Mouse (Mus musculus) MEL (cell line): ENCODE data around the gene Ate1. TPM values are rescaled to one million over a fixed set of nuclear protein-coding genes. Genes with fewer than 3 reads are reported as not detected.

ENCODE experiments used
- DNase-seq: peaks from one replicate; pipeline ENCODE4 v3.0.0; 2011; ENCODE audit warnings: low read depth, low spot score
- H3K27ac ChIP-seq: 2 replicates; pipeline ENCODE4 v1.5.1; 2012; ENCODE audit warnings: low read depth, mild to moderate bottlenecking, control low read depth, low read length, moderate library complexity; ENCODE audit not compliant: control insufficient read depth
- H3K27me3 ChIP-seq, 2 experiments: fragments of 150-350 bp in 1 of 2; sonication (generic) in 1 of 2; 2 replicates each; pipeline ENCODE4 v1.6.1; 2012; ENCODE audit warnings: low read length in 2 of 2, mild to moderate bottlenecking in 2 of 2, improper control_type of control experiment in 1 of 2, moderate library complexity in 1 of 2; ENCODE audit not compliant: insufficient read depth in 2 of 2, control insufficient read depth in 1 of 2
- H3K36me3 ChIP-seq, 2 experiments: 2 replicates each; pipeline ENCODE4 v1.6.1; 2012 to 2014; ENCODE audit warnings: low read length in 2 of 2, improper control_type of control experiment in 1 of 2, inconsistent platforms in 1 of 2, mild to moderate bottlenecking in 1 of 2; ENCODE audit not compliant: insufficient read depth in 2 of 2, control insufficient read depth in 1 of 2
- H3K4me1 ChIP-seq, 2 experiments: fragments of 150-350 bp in 1 of 2; sonication (generic) in 1 of 2; 2 replicates each; pipeline ENCODE4 v1.6.1; 2012; ENCODE audit warnings: low read length in 2 of 2, improper control_type of control experiment in 1 of 2, mild to moderate bottlenecking in 1 of 2; ENCODE audit not compliant: insufficient read depth in 2 of 2, control insufficient read depth in 1 of 2
- H3K4me3 ChIP-seq, 2 experiments: fragments of 150-350 bp in 1 of 2; sonication (generic) in 1 of 2; 2 replicates each; pipeline ENCODE4 v1.5.1; 2012; ENCODE audit warnings: low read depth in 2 of 2, low read length in 2 of 2, mild to moderate bottlenecking in 2 of 2, moderate library complexity in 2 of 2, control low read depth in 1 of 2, improper control_type of control experiment in 1 of 2; ENCODE audit not compliant: control insufficient read depth in 1 of 2, insufficient read depth in 1 of 2
- H3K79me2 ChIP-seq: 2 replicates; pipeline ENCODE4 v1.6.1; 2012; ENCODE audit warnings: mild to moderate bottlenecking, low read length, moderate library complexity; ENCODE audit not compliant: control insufficient read depth, poor library complexity, insufficient read depth
- H3K9ac ChIP-seq: 2 replicates; pipeline ENCODE4 v1.6.1; 2012; ENCODE audit warnings: low read depth, mild to moderate bottlenecking, control low read depth, low read length, moderate library complexity; ENCODE audit not compliant: control insufficient read depth, poor library complexity, severe bottlenecking
- H3K9me3 ChIP-seq: fragments of 150-350 bp; sonication (generic); replicated peaks from 2 replicates; pipeline ENCODE4 v1.6.1; 2012; ENCODE audit warnings: mild to moderate bottlenecking, low read length, improper control_type of control experiment, moderate library complexity; ENCODE audit not compliant: insufficient read depth
- BHLHE40 ChIP-seq: IDR thresholded peaks from 2 replicates; pipeline ENCODE4 v1.6.1; 2012; ENCODE audit warnings: low read depth, mild to moderate bottlenecking, inconsistent platforms, low read length, improper control_type of control experiment, borderline replicate concordance
- ELF1 ChIP-seq: IDR thresholded peaks from 2 replicates; pipeline ENCODE4 v1.6.1; 2014; ENCODE audit warnings: low read depth, mild to moderate bottlenecking, inconsistent platforms, low read length, improper control_type of control experiment, moderate library complexity
- EP300 ChIP-seq, 2 experiments: IDR thresholded peaks; 2 replicates each; pipeline ENCODE4 v1.6.1; 2011; ENCODE audit warnings: improper control_type of control experiment in 2 of 2, low read length in 2 of 2, low read depth in 1 of 2, mild to moderate bottlenecking in 1 of 2
- GABPA ChIP-seq: IDR thresholded peaks from 2 replicates; pipeline ENCODE4 v1.6.1; 2012; ENCODE audit warnings: low read depth, mild to moderate bottlenecking, inconsistent platforms, low read length, improper control_type of control experiment, moderate library complexity
- GATA1 ChIP-seq: IDR thresholded peaks from 2 replicates; pipeline ENCODE4 v1.6.1; 2011; ENCODE audit warnings: low read depth, low read length, improper control_type of control experiment
- JUND ChIP-seq: IDR thresholded peaks from 2 replicates; pipeline ENCODE4 v1.6.1; 2011; ENCODE audit warnings: low read depth, mild to moderate bottlenecking, improper control_type of control experiment, low read length
- MAFK ChIP-seq: IDR thresholded peaks from 2 replicates; pipeline ENCODE4 v1.6.1; 2011; ENCODE audit warnings: low read depth, mild to moderate bottlenecking, low read length, improper control_type of control experiment, borderline replicate concordance
- MEF2A ChIP-seq: IDR thresholded peaks from 2 replicates; pipeline ENCODE4 v1.6.1; 2014; ENCODE audit warnings: low read depth, mild to moderate bottlenecking, inconsistent platforms, low read length, improper control_type of control experiment; ENCODE audit not compliant: poor library complexity, insufficient replicate concordance, severe bottlenecking; ENCODE audit errors: extremely low read depth
- MXI1 ChIP-seq: IDR thresholded peaks from 2 replicates; pipeline ENCODE4 v1.6.1; 2011; ENCODE audit warnings: mild to moderate bottlenecking, low read depth, low read length, improper control_type of control experiment
- RAD21 ChIP-seq: IDR thresholded peaks from 2 replicates; pipeline ENCODE4 v1.6.1; 2011; ENCODE audit warnings: mild to moderate bottlenecking, low read depth, low read length, improper control_type of control experiment
- RCOR1 ChIP-seq: IDR thresholded peaks from 2 replicates; pipeline ENCODE4 v1.6.1; 2012; ENCODE audit warnings: low read depth, mild to moderate bottlenecking, inconsistent platforms, low read length, improper control_type of control experiment
- SIN3A ChIP-seq: IDR thresholded peaks from 2 replicates; pipeline ENCODE4 v1.6.1; 2012; ENCODE audit warnings: low read length, improper control_type of control experiment, inconsistent platforms
- SMC3 ChIP-seq: IDR thresholded peaks from 2 replicates; pipeline ENCODE4 v1.6.1; 2011; ENCODE audit warnings: low read depth, low read length, improper control_type of control experiment
- TBP ChIP-seq: IDR thresholded peaks from 2 replicates; pipeline ENCODE4 v1.8.0; 2011; ENCODE audit warnings: low read depth, low read length, improper control_type of control experiment
- UBTF ChIP-seq: IDR thresholded peaks from 2 replicates; pipeline ENCODE4 v1.6.1; 2012; ENCODE audit warnings: low read depth, mild to moderate bottlenecking, inconsistent platforms, low read length, improper control_type of control experiment, moderate library complexity, borderline replicate concordance; ENCODE audit not compliant: insufficient read depth
- USF1 ChIP-seq: IDR thresholded peaks from 2 replicates; pipeline ENCODE4 v1.6.1; 2014; ENCODE audit warnings: low read depth, mild to moderate bottlenecking, inconsistent platforms, low read length, improper control_type of control experiment, moderate library complexity
- ZC3H11A ChIP-seq: IDR thresholded peaks from 2 replicates; pipeline ENCODE4 v1.6.1; 2012; ENCODE audit warnings: low read depth, mild to moderate bottlenecking, inconsistent platforms, low read length, improper control_type of control experiment
- ZKSCAN1 ChIP-seq: IDR thresholded peaks from 2 replicates; pipeline ENCODE4 v1.6.1; 2012; ENCODE audit warnings: low read depth, mild to moderate bottlenecking, inconsistent platforms, low read length, improper control_type of control experiment, moderate library complexity
- polyA plus RNA-seq, 2 experiments: library from polyadenylated mRNA; stranded (reverse) in 1 of 2; unstranded in 1 of 2; fragments of >175 nt in 1 of 2; fragments of >200 nt in 1 of 2; gene quantifications; 2 replicates each; pipeline versions ENCODE4 v1.2.1 to v1.2.4; 2012; ENCODE audit warnings: low replicate concordance in 2 of 2, low read depth in 1 of 2; ENCODE audit not compliant: insufficient read length in 2 of 2, insufficient read depth in 1 of 2, missing spikeins in 1 of 2
- total RNA-seq: library from RNA; depleted of rRNA; stranded (reverse); fragments of 300-350 nt; gene quantifications from 2 replicates; pipeline ENCODE4 v1.2.3, GENCODE M21; 2012

Gene Ate1
- total and polyA plus RNA-seq, 3 experiments, result 21.9 to 28.6 TPM; not detected in 1

- H3K27ac ChIP-seq, result no peak overlapping the region
- H3K36me3 ChIP-seq, result peaks cover 0 to 2% of the 10 kb centered on the region in 2 experiments; a peak in 2 of 4 replicates
- H3K4me1 ChIP-seq, result no peaks in the 10 kb centered on the region
- H3K4me3 ChIP-seq, result no peak overlapping the region
- H3K9ac ChIP-seq, result no peak overlapping the region
- H3K27me3 ChIP-seq, result no peaks in the 10 kb centered on the region
- DNase-seq, result no peak
- no peaks in the 10 kb centered on the region for H3K79me2 ChIP-seq
- TF ChIP-seq RCOR1 (no peak), GABPA (no peak), MAFK (no peak), MEF2A (no peak), TBP (no peak), SIN3A (no peak), RAD21 (no peak), JUND (no peak), ELF1 (no peak), GATA1 (no peak), ZKSCAN1 (no peak), MXI1 (no peak), BHLHE40 (no peak), EP300 (IDR thresholded peaks at IDR 0.05; ENCODE audit: low read depth in 1 of 2, low read length in 2 of 2) (no peak), UBTF (no peak), USF1 (no peak), ZC3H11A (no peak)
- no peaks in the 10 kb centered on the region for H3K9me3 ChIP-seq
Observed at GRCm38 (mm10) chr7:130493346-130493745, 26.8 kb downstream of the Ate1 start.

- Histone ChIP-seq H3K9me3 (no peaks in the 10 kb centered on the region), H3K27me3 (no peaks in the 10 kb centered on the region), H3K27ac (no peak overlapping the region), H3K4me3 (no peak overlapping the region), H3K4me1 (no peaks in the 10 kb centered on the region), H3K9ac (no peak overlapping the region), H3K79me2 (no peaks in the 10 kb centered on the region), H3K36me3 (peaks cover 0 to 2% of the 10 kb centered on the region in 2 experiments; a peak in 2 of 4 replicates)
- no peak for DNase-seq
- TF ChIP-seq TBP, result no peak
- TF ChIP-seq SMC3, result no peak
Observed at GRCm38 (mm10) chr7:130492026-130492425, 28.1 kb downstream of the Ate1 start.
